21 mouse cellular contexts compared by ENCODE assay signal in the genomic region with DNA sequence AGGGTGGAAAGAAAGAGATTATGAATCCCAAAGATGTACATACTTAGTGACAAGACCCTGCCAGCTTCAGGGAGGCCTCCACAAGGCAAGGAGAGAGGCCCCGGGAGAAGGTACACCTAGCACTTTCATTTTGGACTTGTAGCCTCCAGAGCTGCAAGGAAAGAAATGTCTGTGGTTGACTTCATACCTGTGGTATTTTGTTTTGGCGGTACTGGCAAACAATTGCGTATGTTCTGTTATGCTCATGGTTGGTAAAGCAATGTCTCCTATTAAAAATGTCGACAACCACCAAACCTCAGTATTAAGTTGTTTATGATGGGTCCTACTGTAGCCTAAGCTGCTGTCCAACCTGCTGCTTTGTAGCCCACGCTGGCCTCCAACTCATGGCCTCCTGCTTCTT. TPM values are rescaled to one million over a fixed set of nuclear protein-coding genes. Genes with fewer than 3 reads are reported as not detected.
DNase-seq lines count a peak whose midpoint lies in the region; ATAC-seq and TF ChIP-seq lines count a peak whose summit lies in the region.
"Had no signal": no experiment of that assay in that cellular context is flagged by ENCODE, and none has a peak within 500 bp of the region (broad histone marks: within the 10 kb centered on the region; RNA-seq: fewer than 3 reads in every experiment).

No protein-coding gene starts in this region.

- ATAC-seq in forebrain, embryonic 13.5 days, result no peak
- ATAC-seq in heart, embryonic 13.5 days (ENCODE audit: extremely low read depth, insufficient number of reproducible peaks, low FRiP score, low TSS enrichment), result no peak
- ATAC-seq in heart, postnatal 0 days (ENCODE audit: insufficient read depth, low read depth), result no peak
- no peak for ATAC-seq in midbrain, embryonic 13.5 days
- ATAC-seq: hindbrain, embryonic 16.5 days; inflammation-experienced regulatory T-cells, adult 6 months; intestine, postnatal 0 days had no signal

- H3K9me3 ChIP-seq in forebrain, embryonic 10.5 days, result peaks cover 6% of the 10 kb centered on the region; the same call in 1 of the 2 replicates
- peaks cover 7% of the 10 kb centered on the region; the same call in 1 of the 2 replicates for H3K9me3 ChIP-seq in forebrain, embryonic 13.5 days (replicated peaks)
- H3K9me3 ChIP-seq in heart, embryonic 13.5 days, result peaks cover 3% of the 10 kb centered on the region; the same call in 1 of the 2 replicates
- no peaks in the 10 kb centered on the region for H3K9me3 ChIP-seq in heart, postnatal 0 days (replicated peaks; ENCODE audit: control insufficient read depth, low read length)
- H3K9me3 ChIP-seq in midbrain, embryonic 13.5 days, result peaks cover 4% of the 10 kb centered on the region; the same call in 1 of the 2 replicates

- no peak for TF ChIP-seq CTCF in heart, postnatal 0 days (IDR thresholded peaks at IDR 0.05; ENCODE audit: low read depth)

- TF ChIP-seq EP300 in heart, postnatal 0 days (IDR thresholded peaks at IDR 0.05; ENCODE audit: low read depth), result no peak

- H3K36me3 ChIP-seq in forebrain, embryonic 10.5 days (replicated peaks), result peaks cover 46% of the 10 kb centered on the region
- H3K36me3 ChIP-seq in forebrain, embryonic 13.5 days (ENCODE audit: poor library complexity, severe bottlenecking), result no peaks in the 10 kb centered on the region
- H3K36me3 ChIP-seq in heart, embryonic 13.5 days, result peaks cover 7% of the 10 kb centered on the region; the same call in 1 of the 2 replicates
- H3K36me3 ChIP-seq in heart, postnatal 0 days (replicated peaks; ENCODE audit: control insufficient read depth, insufficient read depth, low read length), result no peaks in the 10 kb centered on the region
- 0 out of 2 replicates have a peak, but pooled peaks cover 3% of the 10 kb centered on the region for H3K36me3 ChIP-seq in midbrain, embryonic 13.5 days
- H3K36me3 ChIP-seq: hindbrain, embryonic 12.5 days had no signal

- intact Hi-C loops in heart, postnatal 25 days (cut with DNase I), result no loop called here

- no peak overlapping the region for H3K4me3 ChIP-seq in forebrain, embryonic 10.5 days
- H3K4me3 ChIP-seq in forebrain, embryonic 13.5 days, result no peak overlapping the region
- no peak overlapping the region for H3K4me3 ChIP-seq in heart, embryonic 13.5 days
- no peak overlapping the region for H3K4me3 ChIP-seq in heart, postnatal 0 days (ENCODE audit: low read depth, low read length)
- H3K4me3 ChIP-seq in midbrain, embryonic 13.5 days (replicated peaks), result no peak overlapping the region
- H3K4me3 ChIP-seq: embryonic facial prominence, embryonic 10.5 days; hindbrain, embryonic 12.5 days had no signal

- no peak for DNase-seq in forebrain, embryonic 10.5 days (ENCODE audit: extremely low spot score, low spot score)
- no peak for DNase-seq in heart, adult 8-10 months (ENCODE audit: low spot score)
- DNase-seq in heart, postnatal 0 days (ENCODE audit: low spot score), result no peak
- no peak for DNase-seq in heart, postnatal 25 days (ENCODE audit: low spot score)
- DNase-seq in fibroblast of lung, adult 2 months (ENCODE audit: low read depth), result peak; percentile 27
- DNase-seq: adrenal gland, adult 8-10 months; adrenal gland, postnatal 36 days; cerebellum, adult 2 months; cerebellum, postnatal 10 days; gastrocnemius, postnatal 10 days; heart, postnatal 14 days; kidney, adult 9 months had no signal

- no peak overlapping the region for H3K4me2 ChIP-seq in forebrain, embryonic 13.5 days
- H3K4me2 ChIP-seq in heart, embryonic 13.5 days, result peak overlapping the region; percentile 42
- peak overlapping the region; percentile 5; the same call in 1 of the 2 replicates for H3K4me2 ChIP-seq in heart, postnatal 0 days (ENCODE audit: low read depth, low read length)
- H3K4me2 ChIP-seq in midbrain, embryonic 13.5 days (replicated peaks), result no peak overlapping the region
- H3K4me2 ChIP-seq: hindbrain, embryonic 12.5 days had no signal

- 95% methylated on average over 5 of the region's 5 CpGs for WGBS in forebrain, embryonic 10.5 days
- 93% methylated on average over 5 of the region's 5 CpGs for WGBS in forebrain, embryonic 13.5 days
- 79% methylated on average over 5 of the region's 5 CpGs for WGBS in heart, embryonic 13.5 days
- 77% methylated on average over 5 of the region's 5 CpGs for WGBS in heart, postnatal 0 days
- WGBS in midbrain, embryonic 13.5 days, result 97% methylated on average over 5 of the region's 5 CpGs

- H3K4me1 ChIP-seq in forebrain, embryonic 10.5 days, result peaks cover 12% of the 10 kb centered on the region; the same call in 1 of the 2 replicates
- H3K4me1 ChIP-seq in forebrain, embryonic 13.5 days, result peaks cover 11% of the 10 kb centered on the region
- H3K4me1 ChIP-seq in heart, embryonic 13.5 days, result peaks cover 27% of the 10 kb centered on the region
- H3K4me1 ChIP-seq in heart, postnatal 0 days (ENCODE audit: control insufficient read depth, insufficient read depth), result no peaks in the 10 kb centered on the region
- H3K4me1 ChIP-seq in midbrain, embryonic 13.5 days (replicated peaks), result no peaks in the 10 kb centered on the region
- H3K4me1 ChIP-seq: embryonic facial prominence, embryonic 10.5 days; hindbrain, embryonic 12.5 days had no signal

- H3K27me3 ChIP-seq in forebrain, embryonic 10.5 days (ENCODE audit: poor library complexity, severe bottlenecking), result no peaks in the 10 kb centered on the region
- no peaks in the 10 kb centered on the region for H3K27me3 ChIP-seq in forebrain, embryonic 13.5 days
- no peaks in the 10 kb centered on the region for H3K27me3 ChIP-seq in heart, embryonic 13.5 days (replicated peaks)
- no peaks in the 10 kb centered on the region for H3K27me3 ChIP-seq in heart, postnatal 0 days (ENCODE audit: control insufficient read depth, insufficient read depth, low read length)
- H3K27me3 ChIP-seq in midbrain, embryonic 13.5 days, result no peaks in the 10 kb centered on the region
- H3K27me3 ChIP-seq: CH12.LX; hindbrain, embryonic 12.5 days had no signal

- H3K27ac ChIP-seq in forebrain, embryonic 10.5 days, result peak overlapping the region; percentile 15; the same call in 1 of the 2 replicates
- no peak overlapping the region for H3K27ac ChIP-seq in forebrain, embryonic 13.5 days
- peak overlapping the region; percentile 39; the same call in 1 of the 2 replicates for H3K27ac ChIP-seq in heart, embryonic 13.5 days (replicated peaks)
- H3K27ac ChIP-seq in heart, postnatal 0 days (ENCODE audit: low read depth), result no peak overlapping the region
- no peak overlapping the region for H3K27ac ChIP-seq in midbrain, embryonic 13.5 days
- H3K27ac ChIP-seq: embryonic facial prominence, embryonic 10.5 days; hindbrain, embryonic 12.5 days had no signal

- no peak overlapping the region for H3K9ac ChIP-seq in forebrain, embryonic 13.5 days
- no peak overlapping the region for H3K9ac ChIP-seq in heart, embryonic 13.5 days
- H3K9ac ChIP-seq in heart, postnatal 0 days (replicated peaks; ENCODE audit: low read depth, low read length), result no peak overlapping the region
- no peak overlapping the region for H3K9ac ChIP-seq in midbrain, embryonic 13.5 days (replicated peaks)
- H3K9ac ChIP-seq: hindbrain, embryonic 12.5 days had no signal

RNA-seq across cellular contexts. Expression of a gene that starts 40.9 kb away (rescaled TPM):
- 12.7 and 14.7 TPM in 2 replicates for polyA plus RNA-seq in forebrain, embryonic 10.5 days (2016; fragmentation: Nextera tagmentation; extraction: Ambion mirVana)
- 4.3 and 4.7 TPM in 2 replicates for polyA plus RNA-seq in forebrain, embryonic 13.5 days (2015; fragmentation: Nextera tagmentation; extraction: Ambion mirVana)
- polyA plus RNA-seq in heart, embryonic 13.5 days (2015; fragmentation: Nextera tagmentation; extraction: Ambion mirVana), result 9.9 and 10.3 TPM in 2 replicates
- 1 to 10 TPM; 3.2 to 4.6 (median 4.1) TPM for total RNA-seq in heart, adult 8-10 months (2022)
- total RNA-seq in heart, postnatal 0 days (2014; rRNA removed; ENCODE audit: low replicate concordance), result 3.5 and 11.4 TPM in 2 replicates
- 2.7 and 2.8 TPM in 2 replicates for polyA plus RNA-seq in heart, postnatal 0 days (2015; fragmentation: Nextera tagmentation; extraction: Ambion mirVana)
- total RNA-seq in heart, postnatal 25 days (2021), result 1 to 10 TPM; 3.0 to 3.2 TPM
- 2.6 and 4.0 TPM in 2 replicates for polyA plus RNA-seq in midbrain, embryonic 13.5 days (2015; fragmentation: Nextera tagmentation; extraction: Ambion mirVana)
- total RNA-seq: CH12.LX had no signal

Comparison
In these comparisons a context has a peak if more than half of its experiments do, and no peak if none do; other contexts are left out.
1. H3K27ac ChIP-seq: peak in forebrain, embryonic 10.5 days (single experiment) and heart, embryonic 13.5 days (single experiment); none in forebrain, embryonic 13.5 days (single experiment), heart, postnatal 0 days (single experiment) and midbrain, embryonic 13.5 days (single experiment).
2. H3K4me2 ChIP-seq: peak in heart, embryonic 13.5 days (single experiment) and heart, postnatal 0 days (single experiment); none in forebrain, embryonic 13.5 days (single experiment) and midbrain, embryonic 13.5 days (single experiment).